Mouse (Mus musculus): ENCODE measurements around the gene Maml3.

- TF ChIP-seq CTCF (conservative IDR thresholded peaks at IDR 0.05 in 1 of 2, IDR thresholded peaks at IDR 0.05 in 1 of 2; ENCODE audit: low read depth in 2 of 2, low read length in 2 of 2): no peak
- no peak for TF ChIP-seq MAZ (IDR thresholded peaks at IDR 0.05; ENCODE audit: low read depth, low read length)
- TF ChIP-seq USF1 (IDR thresholded peaks at IDR 0.05; ENCODE audit: low read depth, low read length): no peak
- no peak for TF ChIP-seq ZMIZ1 (IDR thresholded peaks at IDR 0.05; ENCODE audit: low read depth, low read length)
Measured at GRCm38 (mm10) chr3:51817329-51817728, 287.5 kb downstream of the Maml3 start.

Data from CH12.LX (cell line).